Mouse (Mus musculus): Measurements from ENCODE around the gene Ndufa7. TPM values are rescaled to one million over a fixed set of nuclear protein-coding genes. Genes with fewer than 3 reads are reported as not detected.
"Not testable (repeated sequence)": the region's sequence is repeated elsewhere in the genome, so short reads cannot be mapped to it uniquely, and the experiment has no call there.

Gene Ndufa7
- total RNA-seq, 2 experiments from 2014 or later, result 133 to 300 TPM

DNA sequence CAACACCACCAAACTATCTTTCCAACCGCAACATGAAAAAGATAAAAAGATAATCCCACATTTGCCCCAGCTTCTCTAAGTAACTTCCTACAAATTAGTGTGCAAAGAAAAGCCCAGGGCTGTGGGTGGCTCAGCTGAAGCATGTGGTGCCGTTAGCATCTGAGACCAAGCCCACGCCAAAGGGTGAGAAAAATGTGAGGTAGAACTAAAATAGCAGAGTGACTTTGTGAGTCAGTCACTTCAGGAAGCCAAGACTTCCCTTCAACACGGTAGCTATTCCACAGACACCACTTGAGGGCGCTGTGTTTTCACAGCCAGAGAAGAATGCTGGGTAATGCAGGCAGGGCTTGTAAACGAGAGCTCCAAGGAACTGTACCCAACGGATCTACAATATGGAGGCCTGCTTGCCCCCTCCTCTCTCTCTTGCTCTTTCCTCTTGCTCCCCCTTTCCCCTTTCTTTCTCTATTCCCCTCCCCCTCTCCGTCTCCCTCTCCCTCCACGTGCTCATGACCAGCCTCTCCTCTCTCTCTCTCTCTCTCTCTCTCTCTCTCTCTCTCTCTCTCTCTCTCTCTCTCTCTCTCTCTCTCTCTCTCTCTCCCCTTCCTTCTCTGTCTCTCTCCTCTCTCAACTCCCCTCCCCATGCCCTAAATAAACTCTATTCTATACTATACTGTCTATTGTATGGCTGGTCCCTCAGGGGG is 41.1 kb downstream of the Ndufa7 start:
- peak; percentile 92 for ATAC-seq (replicated peaks; ENCODE audit: poor library complexity, severe bottlenecking)

DNA sequence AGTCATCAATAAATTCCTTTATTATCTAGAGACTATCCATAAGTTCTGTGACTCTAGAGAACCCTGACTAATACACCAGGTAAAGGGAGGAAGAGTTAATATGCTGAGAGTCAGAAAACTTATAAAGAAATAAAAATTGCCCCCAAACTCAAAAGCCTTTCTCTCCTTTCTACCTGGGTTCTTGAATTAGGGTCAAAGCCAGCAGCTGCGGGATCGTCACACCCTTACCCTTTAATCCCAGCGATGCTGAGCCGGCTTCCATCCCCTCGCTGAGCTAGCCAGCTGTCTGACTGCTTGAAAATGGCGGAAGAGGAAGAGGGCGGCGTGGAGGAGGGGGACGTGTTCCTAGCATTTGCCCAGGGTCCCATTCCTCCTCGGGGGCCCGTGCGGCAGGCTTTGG is 49.2 kb downstream of the Ndufa7 start, which contains the start of gene Gm7029:
Gene Gm7029 (plus strand): TSS at position 301 of the 400 bp plus-strand sequence.
- not testable (repeated sequence) for ATAC-seq (replicated peaks; ENCODE audit: poor library complexity, severe bottlenecking)

DNA sequence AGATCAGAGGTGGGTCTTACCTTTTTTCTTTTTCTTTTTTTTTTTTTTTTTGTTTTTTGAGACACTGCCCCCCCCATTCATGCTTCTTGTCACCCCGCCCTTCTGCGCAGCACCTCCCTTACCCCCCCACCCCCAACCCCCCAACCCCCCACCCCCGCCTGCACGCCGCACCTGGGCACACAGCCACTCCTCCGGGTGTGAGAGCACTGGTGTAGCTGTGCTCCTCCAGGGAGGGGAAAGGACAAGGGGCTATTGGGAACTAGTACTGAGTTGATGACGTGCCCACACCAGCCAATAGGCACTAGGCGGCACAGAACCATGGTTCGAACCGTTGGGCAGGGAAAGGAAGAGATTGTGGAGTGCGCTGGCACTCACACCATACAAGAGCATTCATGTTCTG is 50.0 kb downstream of the Ndufa7 start:
- no peak for ATAC-seq (replicated peaks; ENCODE audit: poor library complexity, severe bottlenecking)

DNA sequence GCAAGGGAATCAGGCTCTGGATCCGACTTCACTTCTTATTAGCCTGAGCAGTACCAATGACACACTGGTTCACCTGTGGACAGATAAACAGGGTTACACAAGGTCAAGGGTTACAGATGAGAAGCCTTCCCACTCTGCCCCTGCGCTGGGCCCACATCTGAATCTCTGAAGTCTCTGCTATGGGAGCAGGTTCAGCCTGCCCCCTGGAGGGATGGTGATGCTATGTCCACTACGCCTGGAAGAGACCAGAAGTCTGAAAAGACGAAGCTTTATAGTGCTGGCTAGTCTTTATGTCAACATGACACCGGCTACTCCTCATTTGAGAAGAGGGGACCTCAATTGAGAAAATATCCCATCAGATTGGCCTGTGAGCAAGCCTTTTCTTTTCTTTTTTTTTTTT is 51.4 kb downstream of the Ndufa7 start:
- ATAC-seq (replicated peaks; ENCODE audit: poor library complexity, severe bottlenecking), result not testable (repeated sequence)

DNA sequence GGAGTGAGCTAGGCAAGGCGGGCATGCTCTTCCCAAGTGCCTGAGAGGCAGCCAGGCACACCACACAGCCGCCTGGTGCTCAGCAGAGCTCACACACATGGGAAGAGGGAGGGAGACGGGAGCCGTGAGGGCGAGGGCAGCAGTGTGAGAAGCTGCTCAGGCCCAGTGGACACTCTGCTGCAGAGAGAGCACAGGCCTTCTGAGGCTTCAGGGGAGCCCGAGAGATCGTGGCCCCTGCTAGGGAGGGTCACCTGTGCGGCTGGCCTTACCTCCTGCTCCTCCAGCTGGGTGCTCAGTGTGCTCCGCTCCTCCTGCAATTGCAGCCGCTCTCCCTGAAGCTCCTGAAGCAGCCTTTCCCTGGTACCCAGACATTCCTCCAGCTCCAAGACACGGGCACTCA is 59.9 kb downstream of the Ndufa7 start:
- not testable (repeated sequence) for ATAC-seq (replicated peaks; ENCODE audit: poor library complexity, severe bottlenecking)

DNA sequence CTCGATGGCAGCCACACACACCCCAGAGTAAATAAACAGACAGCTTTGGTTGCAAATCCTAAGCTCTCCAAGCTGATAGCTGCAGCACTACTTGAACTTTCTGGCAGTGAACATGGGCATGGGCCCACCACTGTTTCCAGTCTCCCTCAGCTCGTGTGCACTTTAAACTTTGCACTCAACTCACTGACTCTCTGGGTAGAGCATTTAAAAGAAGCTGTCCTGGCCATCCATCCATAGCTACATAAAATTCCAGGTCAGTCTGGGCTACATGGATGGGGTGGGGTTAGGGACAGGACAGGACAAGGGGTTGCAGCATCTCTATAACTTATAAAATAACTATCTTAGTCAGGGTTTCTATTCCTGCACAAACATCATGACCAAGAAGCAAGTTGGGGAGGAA is 63.4 kb downstream of the Ndufa7 start:
- not testable (repeated sequence) for ATAC-seq (replicated peaks; ENCODE audit: poor library complexity, severe bottlenecking)

Other genes with a start within 250 kb of the Ndufa7 start
- 73.2 and 79.9 TPM in 2 replicates for gene Zfp414, start 195.5 kb upstream of the Ndufa7 start, total RNA-seq (2014; fragmentation: Nextera tagmentation)
- gene Zfp414, start 195.5 kb upstream of the Ndufa7 start, total RNA-seq (2017), result 23.1 and 28.2 TPM in 2 replicates
- 33.9 TPM in 2 replicates for gene Pram1, start 186.5 kb upstream of the Ndufa7 start, total RNA-seq (2014; fragmentation: Nextera tagmentation)
- 5.6 and 8.1 TPM in 2 replicates for gene Pram1, start 186.5 kb upstream of the Ndufa7 start, total RNA-seq (2017)
- gene Hnrnpm, start 137.7 kb upstream of the Ndufa7 start, total RNA-seq (2014; fragmentation: Nextera tagmentation), result 501 and 545 TPM in 2 replicates
- gene Hnrnpm, start 137.7 kb upstream of the Ndufa7 start, total RNA-seq (2017), result 269 and 307 TPM in 2 replicates
- 29.5 and 41.2 TPM in 2 replicates for gene March2, start 105.9 kb upstream of the Ndufa7 start, total RNA-seq (2014; fragmentation: Nextera tagmentation)
- gene March2, start 105.9 kb upstream of the Ndufa7 start, total RNA-seq (2017), result 20.0 and 22.4 TPM in 2 replicates
- 66.7 and 83.4 TPM in 2 replicates for gene Rab11b, start 64.0 kb upstream of the Ndufa7 start, total RNA-seq (2014; fragmentation: Nextera tagmentation)
- gene Rab11b, start 64.0 kb upstream of the Ndufa7 start, total RNA-seq (2017), result 37.9 and 46.4 TPM in 2 replicates
- 13.2 and 22.6 TPM in 2 replicates for gene Angptl4, start 42.7 kb upstream of the Ndufa7 start, total RNA-seq (2014; fragmentation: Nextera tagmentation)
- 10.3 and 11.1 TPM in 2 replicates for gene Angptl4, start 42.7 kb upstream of the Ndufa7 start, total RNA-seq (2017)
- gene Kank3, start 14.1 kb upstream of the Ndufa7 start, total RNA-seq (2014; fragmentation: Nextera tagmentation), result 17.5 and 21.0 TPM in 2 replicates
- 5.3 and 5.5 TPM in 2 replicates for gene Kank3, start 14.1 kb upstream of the Ndufa7 start, total RNA-seq (2017)
- gene Rps28, start within 50 bp of the Ndufa7 start, total RNA-seq (2014; fragmentation: Nextera tagmentation), result 3,502 and 3,517 TPM in 2 replicates
- 2,416 and 2,576 TPM in 2 replicates for gene Rps28, start within 50 bp of the Ndufa7 start, total RNA-seq (2017)
- 21.9 and 35.5 TPM in 2 replicates for gene Cd320, start 18.5 kb downstream of the Ndufa7 start, total RNA-seq (2014; fragmentation: Nextera tagmentation)
- gene Cd320, start 18.5 kb downstream of the Ndufa7 start, total RNA-seq (2017), result 20.3 and 31.3 TPM in 2 replicates
- not detected in 2 replicates for gene Gm7029, start 49.3 kb downstream of the Ndufa7 start, total RNA-seq (2014; fragmentation: Nextera tagmentation)
- not detected in 2 replicates for gene Gm7029, start 49.3 kb downstream of the Ndufa7 start, total RNA-seq (2017)
- gene Kifc1, start 66.1 kb downstream of the Ndufa7 start, total RNA-seq (2014; fragmentation: Nextera tagmentation), result 9.5 and 13.9 TPM in 2 replicates
- gene Kifc1, start 66.1 kb downstream of the Ndufa7 start, total RNA-seq (2017), result 31.3 and 35.8 TPM in 2 replicates
- gene Platr17, start 80.6 kb downstream of the Ndufa7 start, total RNA-seq (2014; fragmentation: Nextera tagmentation), result 0.98 and 1.4 TPM in 2 replicates
- 0.46 TPM in 1 of 2 replicates, not detected in the other for gene Platr17, start 80.6 kb downstream of the Ndufa7 start, total RNA-seq (2017)
- gene Daxx, start 84.8 kb downstream of the Ndufa7 start, total RNA-seq (2014; fragmentation: Nextera tagmentation), result 44.7 and 55.1 TPM in 2 replicates
- gene Daxx, start 84.8 kb downstream of the Ndufa7 start, total RNA-seq (2017), result 22.4 and 40.6 TPM in 2 replicates
- gene Tapbp, start 91.3 kb downstream of the Ndufa7 start, total RNA-seq (2014; fragmentation: Nextera tagmentation), result 68.2 and 76.8 TPM in 2 replicates
- 48.0 and 57.7 TPM in 2 replicates for gene Tapbp, start 91.3 kb downstream of the Ndufa7 start, total RNA-seq (2017)
- 11.9 and 22.0 TPM in 2 replicates for gene Zbtb22, start 91.3 kb downstream of the Ndufa7 start, total RNA-seq (2014; fragmentation: Nextera tagmentation)
- 16.8 and 23.9 TPM in 2 replicates for gene Zbtb22, start 91.3 kb downstream of the Ndufa7 start, total RNA-seq (2017)
- 44.6 and 78.3 TPM in 2 replicates for gene Rgl2, start 105.0 kb downstream of the Ndufa7 start, total RNA-seq (2014; fragmentation: Nextera tagmentation)
- gene Rgl2, start 105.0 kb downstream of the Ndufa7 start, total RNA-seq (2017), result 35.5 and 35.8 TPM in 2 replicates
- gene Pfdn6, start 115.8 kb downstream of the Ndufa7 start, total RNA-seq (2014; fragmentation: Nextera tagmentation), result 177 and 226 TPM in 2 replicates
- 149 and 168 TPM in 2 replicates for gene Pfdn6, start 115.8 kb downstream of the Ndufa7 start, total RNA-seq (2017)
- 41.4 and 56.6 TPM in 2 replicates for gene Wdr46, start 116.1 kb downstream of the Ndufa7 start, total RNA-seq (2014; fragmentation: Nextera tagmentation)
- 48.6 and 53.9 TPM in 2 replicates for gene Wdr46, start 116.1 kb downstream of the Ndufa7 start, total RNA-seq (2017)
- gene B3galt4, start 126.9 kb downstream of the Ndufa7 start, total RNA-seq (2014; fragmentation: Nextera tagmentation), result 3.2 and 3.3 TPM in 2 replicates
- 3.2 and 4.0 TPM in 2 replicates for gene B3galt4, start 126.9 kb downstream of the Ndufa7 start, total RNA-seq (2017)
- gene Vps52, start 131.2 kb downstream of the Ndufa7 start, total RNA-seq (2014; fragmentation: Nextera tagmentation), result 38.4 and 39.2 TPM in 2 replicates
- 18.6 and 19.2 TPM in 2 replicates for gene Vps52, start 131.2 kb downstream of the Ndufa7 start, total RNA-seq (2017)
- 4,404 and 5,660 TPM in 2 replicates for gene Rps18, start 131.4 kb downstream of the Ndufa7 start, total RNA-seq (2014; fragmentation: Nextera tagmentation)
- gene Rps18, start 131.4 kb downstream of the Ndufa7 start, total RNA-seq (2017), result 1,485 and 1,727 TPM in 2 replicates
- gene H2-K1, start 175.8 kb downstream of the Ndufa7 start, total RNA-seq (2014; fragmentation: Nextera tagmentation), result 1,023 and 1,149 TPM in 2 replicates
- 564 and 822 TPM in 2 replicates for gene H2-K1, start 175.8 kb downstream of the Ndufa7 start, total RNA-seq (2017)
- gene Ring1, start 200.1 kb downstream of the Ndufa7 start, total RNA-seq (2014; fragmentation: Nextera tagmentation), result 14.5 and 19.8 TPM in 2 replicates
- gene Ring1, start 200.1 kb downstream of the Ndufa7 start, total RNA-seq (2017), result 9.9 and 14.0 TPM in 2 replicates
- gene H2-Ke6, start 203.5 kb downstream of the Ndufa7 start, total RNA-seq (2014; fragmentation: Nextera tagmentation), result 35.4 and 67.3 TPM in 2 replicates
- 27.1 and 30.1 TPM in 2 replicates for gene H2-Ke6, start 203.5 kb downstream of the Ndufa7 start, total RNA-seq (2017)
- 41.0 and 56.8 TPM in 2 replicates for gene Slc39a7, start 207.1 kb downstream of the Ndufa7 start, total RNA-seq (2014; fragmentation: Nextera tagmentation)
- gene Slc39a7, start 207.1 kb downstream of the Ndufa7 start, total RNA-seq (2017), result 99.8 and 103 TPM in 2 replicates
- 51.0 and 55.4 TPM in 2 replicates for gene Rxrb, start 207.2 kb downstream of the Ndufa7 start, total RNA-seq (2014; fragmentation: Nextera tagmentation)
- 40.5 and 47.2 TPM in 2 replicates for gene Rxrb, start 207.2 kb downstream of the Ndufa7 start, total RNA-seq (2017)
- 2.1 and 3.4 TPM in 2 replicates for gene Col11a2, start 214.9 kb downstream of the Ndufa7 start, total RNA-seq (2014; fragmentation: Nextera tagmentation)
- gene Col11a2, start 214.9 kb downstream of the Ndufa7 start, total RNA-seq (2017), result 1.2 and 3.4 TPM in 2 replicates

Measured in granulocyte monocyte progenitor cell, adult 5-6 weeks (primary cell).